Mouse (Mus musculus) cerebellum, postnatal 25 days (tissue): ENCODE data around the gene Ptprn2.
A peak's percentile ranks its signal among the peaks of the same experiment; 100 is the strongest.

ENCODE experiments used
- DNase-seq, 2 experiments: peaks; one replicate each; pipeline ENCODE4 v3.0.0; 2021; ENCODE audit warnings: mixed read lengths in 2 of 2

The Ptprn2 gene

GRCm38 (mm10) chr12:116594866-116595610 lies 109.5 kb downstream of the Ptprn2 start:
- no peak for DNase-seq

GRCm38 (mm10) chr12:116595727-116596126 lies 110.2 kb downstream of the Ptprn2 start:
- no peak for DNase-seq

- no peak for DNase-seq
Measured at GRCm38 (mm10) chr12:116596993-116597392, 111.5 kb downstream of the Ptprn2 start.

GRCm38 (mm10) chr12:116597670-116598069 lies 112.2 kb downstream of the Ptprn2 start:
- DNase-seq, result no peak

- no peak for DNase-seq
Measured at GRCm38 (mm10) chr12:116598123-116599005, 112.8 kb downstream of the Ptprn2 start.

DNA sequence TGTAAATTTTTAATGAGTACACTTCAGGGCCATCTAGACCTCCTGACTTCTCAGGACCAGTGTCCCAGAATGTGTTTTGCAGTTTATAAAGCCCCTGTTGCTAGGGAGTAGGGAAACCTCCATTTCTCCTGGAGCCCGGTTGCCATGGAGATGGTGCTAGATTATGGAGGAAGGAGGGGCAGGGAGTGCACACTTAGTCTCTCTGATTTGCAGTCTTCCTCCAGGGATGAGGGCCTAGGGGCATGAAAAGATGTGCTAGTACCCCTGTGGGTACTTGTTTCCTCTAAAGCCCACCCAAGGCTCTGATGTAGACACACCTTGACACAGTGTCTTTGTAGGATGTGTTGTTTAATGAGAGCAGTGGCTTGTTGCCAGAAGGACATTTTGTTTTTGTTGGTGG lies 114.0 kb downstream of the Ptprn2 start:
- peak in 1 of 2 experiments; percentile 48 for DNase-seq

DNA sequence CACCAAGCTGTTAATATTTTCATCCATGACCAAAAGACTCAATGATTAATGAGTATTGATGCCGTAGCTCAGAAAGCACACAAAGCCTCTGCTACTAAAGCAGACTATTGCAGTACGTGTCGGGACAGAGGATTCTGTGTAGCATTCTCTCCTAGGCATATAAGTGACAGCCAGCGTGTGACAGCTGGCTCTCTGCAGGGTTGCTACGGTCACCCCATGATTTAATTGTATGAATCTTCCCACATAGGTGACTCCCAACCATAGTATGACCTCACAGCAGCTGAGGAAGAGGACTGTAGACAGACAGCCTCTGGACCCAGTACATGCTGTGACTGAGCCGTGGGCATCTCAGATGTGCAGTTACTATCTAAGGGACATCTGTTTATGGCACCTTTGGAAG lies 114.5 kb downstream of the Ptprn2 start:
- no peak for DNase-seq

- DNase-seq, result no peak
Measured at GRCm38 (mm10) chr12:116601395-116601794, 115.9 kb downstream of the Ptprn2 start.

DNA sequence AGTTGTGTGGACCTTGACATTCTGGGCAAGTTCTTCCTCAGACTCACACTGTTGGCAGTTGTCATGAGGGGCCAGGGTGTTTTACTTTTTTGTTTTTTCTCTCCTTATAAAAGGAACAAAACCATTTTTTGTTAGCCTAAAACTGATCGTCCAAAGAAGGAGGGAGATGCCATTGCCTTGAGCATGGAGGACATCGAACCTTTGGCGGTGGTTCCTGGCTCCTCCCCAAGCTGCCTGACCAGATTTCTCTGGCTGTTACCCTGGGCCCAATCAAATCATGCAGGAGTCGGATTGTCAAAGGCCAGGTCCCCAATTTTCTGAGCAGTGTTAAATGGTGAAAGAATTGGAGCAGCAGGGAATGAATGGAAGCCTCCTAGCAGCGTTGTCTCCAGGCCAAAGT lies 116.4 kb downstream of the Ptprn2 start:
- DNase-seq, result peak in 1 of 2 experiments; percentile 47

DNA sequence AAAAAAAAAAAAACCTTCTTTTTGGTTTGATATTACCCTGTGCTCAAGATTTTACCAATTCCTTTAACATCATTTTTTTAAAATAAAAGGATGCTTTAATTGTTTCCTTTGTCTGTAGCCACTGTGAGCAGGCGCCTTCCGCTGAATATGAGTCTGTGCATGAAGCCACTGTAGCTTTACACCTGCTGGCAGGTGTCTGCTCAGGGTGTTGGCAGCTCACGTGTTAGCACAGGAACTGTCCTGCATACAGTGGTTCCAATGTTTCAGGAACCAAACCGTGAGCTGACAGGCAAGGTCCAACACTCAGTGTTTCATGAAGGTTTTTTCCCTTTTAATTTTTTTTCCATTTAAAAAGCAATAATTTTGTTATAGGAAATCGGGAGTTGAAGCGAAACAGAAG lies 123.1 kb downstream of the Ptprn2 start:
- peak in 1 of 2 experiments; percentile 46 for DNase-seq

- DNase-seq, result peak; percentile 81 to 91
Measured at GRCm38 (mm10) chr12:116619868-116620267, 134.3 kb downstream of the Ptprn2 start.

GRCm38 (mm10) chr12:116620299-116620698 lies 134.8 kb downstream of the Ptprn2 start:
- no peak for DNase-seq

DNA sequence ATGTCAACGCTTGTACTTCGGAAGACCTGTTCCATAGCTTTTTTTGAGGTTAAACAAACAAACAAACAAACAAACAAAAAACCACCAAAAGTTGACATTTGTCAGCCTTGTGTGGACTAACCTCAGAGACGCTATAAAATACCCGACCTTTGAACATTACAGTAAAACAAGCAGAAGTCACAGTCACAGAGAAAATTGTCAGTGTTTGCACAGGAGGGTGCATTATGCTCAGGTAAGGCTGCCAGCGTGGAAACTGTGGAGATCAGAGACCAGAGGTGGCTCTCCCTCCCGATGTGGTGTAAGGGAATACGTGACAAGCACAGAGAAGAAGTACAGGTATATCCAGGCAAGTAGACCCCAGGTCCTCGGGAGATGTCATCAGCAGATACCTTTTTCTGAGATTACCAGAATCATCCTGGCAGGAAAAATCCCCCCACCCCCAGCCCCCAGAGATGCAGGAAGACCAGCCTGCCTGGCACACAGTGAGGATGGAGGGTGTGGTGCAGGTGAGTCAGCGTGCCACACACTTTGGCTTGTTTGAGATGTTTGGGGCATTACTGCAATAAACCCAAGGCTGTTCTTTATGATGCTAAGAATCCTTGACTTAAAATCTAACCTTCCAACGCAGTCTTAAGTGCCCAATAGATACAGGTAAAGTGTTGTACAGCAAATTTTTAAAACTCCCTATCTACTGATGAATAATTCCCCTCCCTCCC lies 136.0 kb downstream of the Ptprn2 start:
- DNase-seq, result no peak

DNA sequence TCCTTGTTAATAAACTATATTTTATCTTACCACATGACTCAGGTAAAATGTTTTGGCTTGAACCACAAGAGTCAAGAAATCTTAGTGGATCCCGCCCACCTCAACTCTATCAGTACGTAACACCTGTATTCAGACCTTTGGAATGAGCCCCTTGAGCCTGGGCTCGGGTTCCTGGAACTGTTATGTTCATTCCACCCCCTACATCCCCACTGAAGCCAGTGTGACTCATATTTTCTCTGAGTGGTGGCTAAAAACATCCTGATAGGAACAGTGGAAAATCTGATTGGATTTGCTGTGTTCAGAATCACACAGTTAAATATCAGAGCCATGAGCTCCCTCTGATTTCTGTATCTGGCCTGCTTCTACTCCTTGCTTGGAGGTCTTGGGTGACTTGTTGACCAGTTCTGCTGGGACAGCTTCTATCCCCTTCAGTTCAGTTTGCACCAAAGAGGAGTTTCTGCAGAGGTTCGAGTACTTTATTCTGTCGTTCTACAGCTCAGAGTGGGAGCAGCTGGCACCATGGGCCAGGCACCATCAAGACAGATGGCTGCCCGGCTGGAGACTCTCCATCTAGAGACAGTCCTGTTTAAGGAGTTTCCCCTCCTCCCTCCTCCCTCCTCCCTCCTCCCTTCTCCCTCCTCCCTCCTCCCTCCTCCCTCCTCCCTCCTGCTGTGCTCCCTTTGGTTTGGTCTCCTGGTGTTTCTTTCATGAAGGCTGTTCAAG lies 137.3 kb downstream of the Ptprn2 start:
- DNase-seq, result peak; percentile 93 to 95

DNA sequence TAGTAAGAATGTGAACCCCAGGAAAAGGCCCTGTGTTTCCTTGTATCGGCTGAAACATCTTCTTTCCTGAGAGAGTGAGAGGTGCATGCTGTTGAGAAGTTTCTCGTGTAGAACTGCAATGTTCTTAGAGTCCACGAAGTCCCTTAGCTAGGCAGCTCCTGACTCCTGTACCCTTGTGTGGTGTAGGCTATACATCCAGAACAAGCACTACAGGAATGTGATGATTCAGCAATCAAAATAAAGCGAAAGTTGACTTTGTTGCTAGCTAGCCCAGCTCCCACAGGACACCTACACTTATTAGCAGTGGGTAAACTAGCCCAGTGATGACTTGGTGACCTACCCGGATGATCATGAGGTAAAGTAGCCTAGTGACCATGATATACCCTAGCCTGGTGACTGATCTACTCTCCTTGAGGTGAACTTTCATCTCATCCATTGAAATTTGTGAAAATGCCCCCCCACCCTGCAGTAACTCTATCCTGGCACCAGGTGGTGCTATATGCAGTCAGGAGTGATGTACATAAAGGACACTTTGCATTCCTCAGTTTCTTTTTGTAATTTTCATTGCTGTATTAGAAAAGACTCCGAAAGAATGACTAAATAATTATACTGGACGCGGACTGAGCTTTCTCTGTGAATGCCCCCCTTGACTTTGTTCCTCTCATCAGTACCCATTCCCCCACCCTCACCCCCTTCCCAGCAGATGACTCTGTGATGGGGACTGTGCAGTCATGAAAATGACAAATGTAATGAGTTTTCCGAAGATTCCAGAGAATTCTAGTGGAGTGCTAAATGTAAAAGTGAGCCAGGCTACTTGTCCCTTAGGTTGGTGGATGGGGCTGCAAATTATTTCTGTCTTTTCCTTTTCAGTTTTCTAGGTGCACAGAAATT lies 140.1 kb downstream of the Ptprn2 start:
- peak; percentile 64 to 74 for DNase-seq

DNA sequence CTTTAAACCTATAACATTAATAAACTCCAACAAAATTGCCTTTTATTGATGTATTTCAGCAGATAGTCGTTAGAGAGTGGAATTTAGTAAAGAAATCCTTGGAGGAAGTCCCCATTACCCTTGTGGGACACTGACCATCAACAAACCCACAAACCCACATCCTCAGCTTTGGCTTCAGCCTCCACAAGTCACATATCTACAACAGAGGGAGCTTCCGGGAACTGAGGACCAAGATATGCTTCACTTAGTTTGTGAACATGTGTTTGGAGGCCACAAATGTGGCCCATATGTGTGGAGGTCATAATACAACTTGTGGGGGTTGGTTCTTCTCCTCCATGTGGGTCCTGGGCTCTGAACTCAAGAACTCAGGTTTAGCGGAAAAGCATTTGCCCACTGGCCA lies 143.5 kb downstream of the Ptprn2 start:
- no peak for DNase-seq

- DNase-seq, result no peak
Measured at GRCm38 (mm10) chr12:116637498-116637897, 152.0 kb downstream of the Ptprn2 start.

DNA sequence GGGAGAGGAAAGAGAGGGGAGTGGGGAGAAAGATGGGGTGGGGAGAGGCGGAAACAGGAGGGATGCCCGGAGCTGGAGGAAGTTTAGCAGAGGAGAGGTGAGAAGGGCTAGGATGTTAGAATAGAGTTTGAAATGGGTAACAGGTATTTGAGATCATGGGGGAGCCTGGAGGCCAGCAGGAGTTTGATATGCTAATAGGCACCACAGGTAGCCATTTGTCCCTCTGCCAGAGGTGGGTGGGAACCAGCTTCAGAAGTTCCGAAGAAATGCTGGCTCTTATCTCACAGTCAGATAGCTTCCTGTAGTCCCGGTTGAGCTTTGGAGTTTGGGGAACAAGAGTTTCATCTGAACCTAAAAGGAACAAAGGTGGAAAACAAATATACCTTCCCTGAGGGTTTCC lies 155.4 kb downstream of the Ptprn2 start:
- no peak for DNase-seq

DNA sequence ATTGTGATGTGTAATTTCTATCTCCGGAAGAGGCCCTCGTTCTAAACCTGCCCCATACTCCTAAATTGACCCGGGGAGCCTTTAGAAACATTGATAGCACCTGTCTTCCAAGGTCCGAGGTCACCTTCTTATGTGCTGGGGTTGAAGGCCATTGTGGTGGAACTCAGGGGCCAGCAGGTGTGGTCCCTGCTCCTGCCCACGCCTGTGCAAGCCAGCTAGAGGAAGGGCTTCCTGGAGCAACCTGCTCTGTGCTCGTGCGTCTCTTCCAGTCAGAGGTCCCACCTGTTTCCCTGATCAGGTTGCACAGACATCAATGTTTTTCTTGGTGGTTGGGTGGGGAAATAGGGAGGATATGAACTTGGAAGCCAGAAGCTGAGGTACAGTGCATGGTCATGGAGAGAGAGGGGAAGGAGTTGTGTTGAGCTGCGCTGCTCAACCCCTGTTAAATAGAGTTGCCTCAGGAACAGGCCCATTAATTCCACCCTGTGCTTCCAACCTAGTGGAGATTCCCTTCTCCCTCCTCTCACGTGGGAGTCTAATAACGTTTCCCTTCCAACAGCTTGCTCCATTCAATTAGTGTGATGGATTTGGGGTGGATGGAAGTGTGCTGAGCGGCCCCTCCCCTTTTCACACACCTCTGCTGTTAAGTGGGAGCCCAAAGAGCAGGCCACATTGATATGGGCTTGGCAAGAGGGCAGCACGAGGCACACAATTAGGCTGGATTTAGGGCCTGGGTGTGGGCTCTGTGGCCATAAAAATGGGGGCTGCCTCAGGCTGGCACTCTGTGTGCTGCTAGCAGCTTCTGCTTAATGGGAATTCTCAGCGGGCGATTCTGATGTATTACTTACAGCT lies 156.0 kb downstream of the Ptprn2 start:
- DNase-seq, result no peak

- no peak for DNase-seq
Measured at GRCm38 (mm10) chr12:116642191-116642549, 156.7 kb downstream of the Ptprn2 start.

- DNase-seq, result peak; percentile 21 to 53
Measured at GRCm38 (mm10) chr12:116646771-116647170, 161.3 kb downstream of the Ptprn2 start.
